Mouse (Mus musculus) midbrain, embryonic 12.5 days (tissue): ENCODE data around the gene Ssc5d. TPM values are rescaled to one million over a fixed set of nuclear protein-coding genes. Genes with fewer than 3 reads are reported as not detected.

ENCODE experiments used
- ATAC-seq: fragments of 200-750 bp; cut with Nextera tagmentation; 2 replicates; pipeline ENCODE4 v1.8.0; 2017; ENCODE audit warnings: low read depth, moderate TSS enrichment, moderate library complexity; ENCODE audit not compliant: low FRiP score
- H3K27ac ChIP-seq: fragments of 300-500 bp; sonication (generic); replicated peaks from 2 replicates; pipeline ENCODE4 v1.5.1; 2016; ENCODE audit warnings: mild to moderate bottlenecking
- H3K27me3 ChIP-seq: fragments of 300-500 bp; sonication (generic); 2 replicates; pipeline ENCODE4 v1.6.1; 2016; ENCODE audit warnings: mild to moderate bottlenecking
- H3K36me3 ChIP-seq: fragments of 300-500 bp; sonication (generic); 2 replicates; pipeline ENCODE4 v1.6.1; 2016
- H3K4me1 ChIP-seq: fragments of 300-500 bp; sonication (generic); 2 replicates; pipeline ENCODE4 v1.6.1; 2016
- H3K4me2 ChIP-seq: fragments of 300-500 bp; sonication (generic); replicated peaks from 2 replicates; pipeline ENCODE4 v1.6.1; 2016; ENCODE audit warnings: mild to moderate bottlenecking, moderate library complexity
- H3K4me3 ChIP-seq: fragments of 300-500 bp; sonication (generic); 2 replicates; pipeline ENCODE4 v1.5.1; 2016; ENCODE audit warnings: mild to moderate bottlenecking
- H3K9ac ChIP-seq: fragments of 300-500 bp; sonication (generic); replicated peaks from 2 replicates; pipeline ENCODE4 v1.6.1; 2016; ENCODE audit warnings: mild to moderate bottlenecking, moderate library complexity
- H3K9me3 ChIP-seq: fragments of 300-500 bp; sonication (generic); 2 replicates; pipeline ENCODE4 v1.6.1; 2016; ENCODE audit warnings: mild to moderate bottlenecking
- WGBS: fragments of 180-500 bp; shearing (Covaris S2); methylation state at CpG from one replicate; pipeline ENCODE4 v1.1.7; 2016; 5-methylcytosine and 5-hydroxymethylcytosine counted together
- polyA plus RNA-seq: library from polyadenylated mRNA; unstranded; fragments of >200 nt; fragmentation: Nextera tagmentation; extraction: Ambion mirVana; gene quantifications from 2 replicates; pipeline ENCODE4 v1.2.1, GENCODE M21; 2016

The Ssc5d gene
- polyA plus RNA-seq, 1 experiment from 2014 or later: 2.0 TPM

- Histone ChIP-seq H3K27ac (no peak overlapping the region), H3K9ac (no peak overlapping the region), H3K36me3 (no peaks in the 10 kb centered on the region), H3K4me3 (no peak overlapping the region), H3K4me1 (no peaks in the 10 kb centered on the region), H3K4me2 (no peak overlapping the region), H3K9me3 (no peaks in the 10 kb centered on the region), H3K27me3 (no peaks in the 10 kb centered on the region)
- 81% methylated on average over 4 of the region's 4 CpGs for WGBS
- no peak for ATAC-seq
Observed at GRCm38 (mm10) chr7:4934160-4934914, 8.8 kb downstream of the Ssc5d start.

GRCm38 (mm10) chr7:4936832-4937231 lies 11.2 kb downstream of the Ssc5d start:
- Histone ChIP-seq H3K36me3 (no peaks in the 10 kb centered on the region), H3K27me3 (no peaks in the 10 kb centered on the region), H3K27ac (no peak overlapping the region), H3K9ac (no peak overlapping the region), H3K9me3 (no peaks in the 10 kb centered on the region), H3K4me1 (no peaks in the 10 kb centered on the region), H3K4me3 (no peak overlapping the region), H3K4me2 (no peak overlapping the region)
- 82% methylated on average over 10 of the region's 10 CpGs for WGBS
- no peak for ATAC-seq

GRCm38 (mm10) chr7:4937392-4937791 lies 11.8 kb downstream of the Ssc5d start:
- no peak for ATAC-seq
- no peak overlapping the region for H3K9ac ChIP-seq
- H3K4me1 ChIP-seq: no peaks in the 10 kb centered on the region
- no peak overlapping the region for H3K27ac ChIP-seq
- H3K4me3 ChIP-seq: no peak overlapping the region
- H3K27me3 ChIP-seq: no peaks in the 10 kb centered on the region
- WGBS: 77% methylated on average over 11 of the region's 11 CpGs
- H3K4me2 ChIP-seq: no peak overlapping the region
- no peaks in the 10 kb centered on the region for H3K9me3 ChIP-seq
- no peaks in the 10 kb centered on the region for H3K36me3 ChIP-seq

- no peaks in the 10 kb centered on the region for H3K27me3 ChIP-seq
- H3K4me3 ChIP-seq: no peak overlapping the region
- no peak overlapping the region for H3K27ac ChIP-seq
- H3K4me1 ChIP-seq: no peaks in the 10 kb centered on the region
- no peaks in the 10 kb centered on the region for H3K36me3 ChIP-seq
- 40% methylated on average over 2 of the region's 2 CpGs for WGBS
- no peak for ATAC-seq
- no peak overlapping the region for H3K9ac ChIP-seq
- H3K4me2 ChIP-seq: no peak overlapping the region
- H3K9me3 ChIP-seq: no peaks in the 10 kb centered on the region
Observed at GRCm38 (mm10) chr7:4938456-4938855, 12.9 kb downstream of the Ssc5d start.

- no peaks in the 10 kb centered on the region for H3K27me3 ChIP-seq
- 22% methylated on average over 9 of the region's 9 CpGs for WGBS
- no peaks in the 10 kb centered on the region for H3K4me1 ChIP-seq
- peak; percentile 51 for ATAC-seq
- no peak overlapping the region for H3K27ac ChIP-seq
- H3K4me3 ChIP-seq: no peak overlapping the region
- no peaks in the 10 kb centered on the region for H3K9me3 ChIP-seq
- H3K36me3 ChIP-seq: no peaks in the 10 kb centered on the region
- H3K9ac ChIP-seq: no peak overlapping the region
- no peak overlapping the region for H3K4me2 ChIP-seq
Observed at GRCm38 (mm10) chr7:4940068-4940479, 14.5 kb downstream of the Ssc5d start.

DNA sequence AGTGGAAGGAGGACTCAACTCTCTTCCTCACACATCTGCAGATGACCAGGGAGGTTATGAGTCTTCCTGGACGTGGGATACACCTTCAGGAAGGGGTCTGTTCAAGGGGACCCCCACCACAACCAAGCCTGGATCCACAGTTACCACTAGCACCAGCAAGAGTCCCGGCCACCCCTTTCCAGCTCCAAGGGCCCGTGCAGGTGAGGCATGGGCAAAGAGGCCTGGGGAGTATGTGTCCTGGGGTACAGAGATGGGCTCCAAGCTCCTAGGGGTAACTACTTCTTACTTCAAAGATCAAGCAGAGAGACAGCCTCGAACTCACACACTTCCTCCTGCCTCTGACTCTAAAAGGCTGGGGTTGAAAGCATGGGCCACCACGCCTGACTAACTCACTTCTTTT lies 17.1 kb downstream of the Ssc5d start:
- no peaks in the 10 kb centered on the region for H3K4me1 ChIP-seq
- 54% methylated on average over 5 of the region's 5 CpGs for WGBS

GRCm38 (mm10) chr7:4943223-4943815 lies 17.7 kb downstream of the Ssc5d start:
- ATAC-seq: peak; percentile 46
- H3K9ac ChIP-seq: no peak overlapping the region

More for the DNA sequence above, 17.1 kb downstream of the Ssc5d start:
- H3K36me3 ChIP-seq: no peaks in the 10 kb centered on the region
- H3K27me3 ChIP-seq: no peaks in the 10 kb centered on the region
- no peak overlapping the region for H3K4me2 ChIP-seq
- no peaks in the 10 kb centered on the region for H3K9me3 ChIP-seq
- no peak overlapping the region for H3K27ac ChIP-seq
- no peak for ATAC-seq
- H3K4me3 ChIP-seq: no peak overlapping the region
- no peak overlapping the region for H3K9ac ChIP-seq

GRCm38 (mm10) chr7:4947855-4948254 lies 22.3 kb downstream of the Ssc5d start:
- no peak for ATAC-seq

More at GRCm38 (mm10) chr7:4943223-4943815, 17.7 kb downstream of the Ssc5d start:
- H3K36me3 ChIP-seq: no peaks in the 10 kb centered on the region
- WGBS: 19% methylated on average over 15 of the region's 15 CpGs
- H3K4me1 ChIP-seq: no peaks in the 10 kb centered on the region
- no peaks in the 10 kb centered on the region for H3K9me3 ChIP-seq
- H3K27ac ChIP-seq: no peak overlapping the region
- peak overlapping the region; percentile 42 for H3K4me2 ChIP-seq
- H3K4me3 ChIP-seq: peak overlapping the region; percentile 27
- H3K27me3 ChIP-seq: no peaks in the 10 kb centered on the region

DNA sequence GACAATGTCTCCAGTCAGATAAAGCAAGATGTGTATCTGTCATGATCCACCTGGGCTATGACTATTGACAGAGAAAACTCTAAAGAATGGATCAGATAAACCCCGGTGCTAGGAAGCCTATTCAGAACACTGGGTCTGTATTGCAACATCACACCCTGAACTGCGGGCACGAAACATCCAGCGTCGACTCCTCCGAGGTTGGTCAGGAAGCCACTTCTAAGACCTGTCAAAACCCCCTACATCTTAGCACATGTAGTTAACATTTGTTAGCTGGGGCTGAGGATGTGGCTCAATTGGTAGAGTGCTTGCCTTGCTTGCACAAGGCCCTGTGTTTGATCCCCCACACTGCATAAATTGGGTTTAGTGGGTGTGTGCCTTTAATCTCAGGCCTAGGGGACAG lies 22.8 kb downstream of the Ssc5d start:
- Histone ChIP-seq H3K4me1 (no peaks in the 10 kb centered on the region), H3K4me3 (no peak overlapping the region), H3K27ac (no peak overlapping the region), H3K36me3 (no peaks in the 10 kb centered on the region), H3K27me3 (no peaks in the 10 kb centered on the region), H3K9ac (no peak overlapping the region), H3K9me3 (no peaks in the 10 kb centered on the region), H3K4me2 (no peak overlapping the region)
- WGBS: 85% methylated on average over 6 of the region's 6 CpGs
- ATAC-seq: no peak

More at GRCm38 (mm10) chr7:4947855-4948254, 22.3 kb downstream of the Ssc5d start:
- H3K4me2 ChIP-seq: no peak overlapping the region
- no peak overlapping the region for H3K9ac ChIP-seq
- 45% methylated on average over 2 of the region's 2 CpGs for WGBS
- H3K4me3 ChIP-seq: no peak overlapping the region
- H3K27me3 ChIP-seq: no peaks in the 10 kb centered on the region
- H3K4me1 ChIP-seq: no peaks in the 10 kb centered on the region
- no peaks in the 10 kb centered on the region for H3K36me3 ChIP-seq
- no peak overlapping the region for H3K27ac ChIP-seq
- H3K9me3 ChIP-seq: no peaks in the 10 kb centered on the region

- H3K9ac ChIP-seq: no peak overlapping the region
- no peak overlapping the region for H3K4me2 ChIP-seq
- H3K9me3 ChIP-seq: no peaks in the 10 kb centered on the region
- H3K4me1 ChIP-seq: no peaks in the 10 kb centered on the region
- no peak for ATAC-seq
- no peaks in the 10 kb centered on the region for H3K27me3 ChIP-seq
- H3K4me3 ChIP-seq: no peak overlapping the region
- H3K36me3 ChIP-seq: no peaks in the 10 kb centered on the region
- WGBS: 91% methylated on average over 19 of the region's 19 CpGs
- H3K27ac ChIP-seq: no peak overlapping the region
Observed at GRCm38 (mm10) chr7:4950561-4951342, 25.2 kb downstream of the Ssc5d start.

GRCm38 (mm10) chr7:4953815-4954445 lies 28.3 kb downstream of the Ssc5d start:
- Histone ChIP-seq H3K4me3 (no peak overlapping the region), H3K9me3 (no peaks in the 10 kb centered on the region), H3K36me3 (no peaks in the 10 kb centered on the region), H3K4me2 (no peak overlapping the region), H3K9ac (no peak overlapping the region), H3K4me1 (no peaks in the 10 kb centered on the region), H3K27ac (no peak overlapping the region), H3K27me3 (no peaks in the 10 kb centered on the region)
- 39% methylated on average over 10 of the region's 10 CpGs for WGBS
- no peak for ATAC-seq

- no peaks in the 10 kb centered on the region for H3K9me3 ChIP-seq
- H3K27ac ChIP-seq: no peak overlapping the region
- no peaks in the 10 kb centered on the region for H3K36me3 ChIP-seq
- ATAC-seq: no peak
- no peaks in the 10 kb centered on the region for H3K27me3 ChIP-seq
- no peaks in the 10 kb centered on the region for H3K4me1 ChIP-seq
- H3K4me2 ChIP-seq: no peak overlapping the region
- 87% methylated on average over 10 of the region's 10 CpGs for WGBS
- no peak overlapping the region for H3K4me3 ChIP-seq
- H3K9ac ChIP-seq: no peak overlapping the region
Observed at GRCm38 (mm10) chr7:4957361-4957760, 31.8 kb downstream of the Ssc5d start.
